In genomic region chr5:130080051-130080681, GRCm38 (mm10) we compare ENCODE assay signal across 8 mouse cellular contexts. TPM values are rescaled to one million over a fixed set of nuclear protein-coding genes. Genes with fewer than 3 reads are reported as not detected.
DNase-seq lines count a peak whose midpoint lies in the region; ATAC-seq lines count a peak whose summit lies in the region.

No protein-coding gene starts in this region.

- 72% methylated on average over 16 of the region's 16 CpGs for WGBS in heart, embryonic 10.5 days
- 70% methylated on average over 16 of the region's 16 CpGs for WGBS in embryonic facial prominence, embryonic 13.5 days
- WGBS in limb, embryonic 13.5 days: 68% methylated on average over 16 of the region's 16 CpGs

- peak overlapping the region; percentile 95 for H3K27ac ChIP-seq in heart, embryonic 10.5 days
- H3K27ac ChIP-seq in embryonic facial prominence, embryonic 13.5 days: no peak overlapping the region; the same call in 1 of the 2 replicates
- no peak overlapping the region for H3K27ac ChIP-seq in limb, embryonic 13.5 days

- peaks cover 10% of the 10 kb centered on the region for H3K36me3 ChIP-seq in heart, embryonic 10.5 days
- peaks cover 11% of the 10 kb centered on the region for H3K36me3 ChIP-seq in embryonic facial prominence, embryonic 13.5 days
- peaks cover 16% of the 10 kb centered on the region for H3K36me3 ChIP-seq in limb, embryonic 13.5 days

- H3K9me3 ChIP-seq in heart, embryonic 10.5 days: no peaks in the 10 kb centered on the region
- peaks cover 3% of the 10 kb centered on the region; the same call in 1 of the 2 replicates for H3K9me3 ChIP-seq in embryonic facial prominence, embryonic 13.5 days
- 0 out of 2 replicates have a peak, but pooled peaks cover 6% of the 10 kb centered on the region for H3K9me3 ChIP-seq in limb, embryonic 13.5 days

- H3K4me2 ChIP-seq in embryonic facial prominence, embryonic 13.5 days: peak overlapping the region; percentile 77
- H3K4me2 ChIP-seq in limb, embryonic 13.5 days (replicated peaks): peak overlapping the region; percentile 76

- peak overlapping the region; percentile 89 for H3K9ac ChIP-seq in embryonic facial prominence, embryonic 13.5 days
- H3K9ac ChIP-seq in limb, embryonic 13.5 days: peak overlapping the region; percentile 94

- H3K4me1 ChIP-seq in heart, embryonic 10.5 days: peaks cover 11% of the 10 kb centered on the region
- peaks cover 22% of the 10 kb centered on the region for H3K4me1 ChIP-seq in embryonic facial prominence, embryonic 13.5 days
- H3K4me1 ChIP-seq in limb, embryonic 13.5 days: peaks cover 31% of the 10 kb centered on the region

- H3K27me3 ChIP-seq in heart, embryonic 10.5 days (ENCODE audit: insufficient read depth, poor library complexity, severe bottlenecking): peaks cover 24% of the 10 kb centered on the region; the same call in 1 of the 2 replicates
- H3K27me3 ChIP-seq in embryonic facial prominence, embryonic 13.5 days: 0 out of 2 replicates have a peak, but pooled peaks cover 6% of the 10 kb centered on the region
- H3K27me3 ChIP-seq in limb, embryonic 13.5 days: no peaks in the 10 kb centered on the region

- peak; percentile 71 for DNase-seq in heart, embryonic 10.5 days (ENCODE audit: low spot score)
- DNase-seq in heart, adult 18-20 months: no peak
- DNase-seq in A20 (ENCODE audit: low read depth, low spot score): peak; percentile 82
- peak; percentile 19 for DNase-seq in retina, postnatal 1 day
- DNase-seq in T-cell, adult 2 months (ENCODE audit: low spot score): no peak
- DNase-seq in right cerebral cortex, postnatal 4 days: no peak

- H3K4me3 ChIP-seq in heart, embryonic 10.5 days: peak overlapping the region; percentile 84
- peak overlapping the region; percentile 71 for H3K4me3 ChIP-seq in embryonic facial prominence, embryonic 13.5 days
- peak overlapping the region; percentile 78 for H3K4me3 ChIP-seq in limb, embryonic 13.5 days

- ATAC-seq in embryonic facial prominence, embryonic 13.5 days (ENCODE audit: insufficient number of reproducible peaks, insufficient read depth, low FRiP score, low TSS enrichment, low read depth): no peak
- no peak for ATAC-seq in limb, embryonic 13.5 days (ENCODE audit: low FRiP score, low read depth)

RNA-seq across cellular contexts. Expression of gene Tpst1, which starts 7.0 kb away (rescaled TPM):
- 27.2 and 44.6 TPM in 2 replicates for polyA plus RNA-seq in heart, embryonic 10.5 days (2016; fragmentation: Nextera tagmentation; extraction: Ambion mirVana)
- total RNA-seq in heart, adult 18-20 months (2021): 1 to 10 TPM; 6.9 to 8.3 TPM
- 87.3 and 98.5 TPM in 2 replicates for polyA plus RNA-seq in embryonic facial prominence, embryonic 13.5 days (2015; fragmentation: Nextera tagmentation; extraction: Ambion mirVana)
- 99.2 and 104 TPM in 2 replicates for polyA plus RNA-seq in limb, embryonic 13.5 days (2015; fragmentation: Nextera tagmentation; extraction: Ambion mirVana)

RNA-seq across cellular contexts. Expression of gene Crcp, which starts 51.1 kb away (rescaled TPM):
- polyA plus RNA-seq in heart, embryonic 10.5 days (2016; fragmentation: Nextera tagmentation; extraction: Ambion mirVana): 33.1 and 39.9 TPM in 2 replicates
- total RNA-seq in heart, adult 18-20 months (2021): 10 to 100 TPM; 13.8 to 14.8 TPM
- 44.8 and 47.1 TPM in 2 replicates for polyA plus RNA-seq in embryonic facial prominence, embryonic 13.5 days (2015; fragmentation: Nextera tagmentation; extraction: Ambion mirVana)
- 45.6 and 47.3 TPM in 2 replicates for polyA plus RNA-seq in limb, embryonic 13.5 days (2015; fragmentation: Nextera tagmentation; extraction: Ambion mirVana)

RNA-seq across cellular contexts. Expression of gene Asl, which starts 51.1 kb away (rescaled TPM):
- 25.1 and 35.9 TPM in 2 replicates for polyA plus RNA-seq in heart, embryonic 10.5 days (2016; fragmentation: Nextera tagmentation; extraction: Ambion mirVana)
- 1 to 10 TPM; 4.6 to 5.0 TPM for total RNA-seq in heart, adult 18-20 months (2021)
- 21.8 and 24.8 TPM in 2 replicates for polyA plus RNA-seq in embryonic facial prominence, embryonic 13.5 days (2015; fragmentation: Nextera tagmentation; extraction: Ambion mirVana)
- polyA plus RNA-seq in limb, embryonic 13.5 days (2015; fragmentation: Nextera tagmentation; extraction: Ambion mirVana): 32.1 and 33.6 TPM in 2 replicates

Comparison
In these comparisons a context has a peak if more than half of its experiments do, and no peak if none do; other contexts are left out.
1. DNase-seq: peak in heart, embryonic 10.5 days (single experiment), A20 (single experiment) and retina, postnatal 1 day (single experiment); none in heart, adult 18-20 months (0 of 2), T-cell, adult 2 months (single experiment) and right cerebral cortex, postnatal 4 days (single experiment).
2. Peak in every context shown above with its lines, with median percentiles within 50 percentile points of each other: H3K4me3 ChIP-seq.